Mouse (Mus musculus): ENCODE measurements around the gene Ctnnd2. TPM values are rescaled to one million over a fixed set of nuclear protein-coding genes. Genes with fewer than 3 reads are reported as not detected.

Ctnnd2 gene
- total RNA-seq, 2 experiments from 2014 or later: 220 to 250 TPM

GRCm38 (mm10) chr15:30701592-30701991 is 529.2 kb downstream of the Ctnnd2 start:
- no peak for DNase-seq (ENCODE audit: low spot score in 2 of 2)

DNA sequence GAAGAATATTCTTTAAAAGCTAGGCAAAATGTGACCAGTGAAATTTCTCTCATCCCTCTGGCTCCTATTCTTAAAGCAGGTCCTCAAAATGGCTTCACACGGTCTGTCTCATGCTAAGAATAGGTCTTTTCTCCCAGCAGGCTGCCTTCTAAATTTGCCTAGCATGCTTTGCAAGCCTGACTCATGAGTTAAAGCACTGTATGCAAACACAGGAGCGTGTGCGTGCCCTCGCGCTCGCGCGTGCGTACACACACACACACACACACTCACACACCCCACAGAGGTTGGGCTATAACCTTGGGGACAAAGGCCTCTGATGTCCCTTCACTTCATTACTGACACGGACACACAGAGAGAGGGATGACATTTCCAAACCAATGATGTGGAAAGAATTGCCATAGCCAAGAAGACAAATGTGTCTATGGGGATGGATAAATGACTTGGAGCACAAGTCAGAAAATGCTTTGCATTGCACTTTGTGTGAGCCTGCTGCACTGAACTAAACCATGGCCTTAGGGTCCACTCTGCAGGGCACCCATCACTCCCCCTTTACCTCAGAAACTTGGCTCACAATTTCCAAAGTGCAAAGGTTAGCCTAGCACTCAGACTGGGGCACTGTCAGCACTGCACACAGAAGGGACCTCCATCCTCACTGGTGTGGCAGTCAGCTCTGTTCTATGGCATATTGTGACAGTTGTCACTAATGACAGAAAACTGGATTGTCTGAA is 536.8 kb downstream of the Ctnnd2 start:
- DNase-seq (ENCODE audit: low spot score in 2 of 2): no peak

GRCm38 (mm10) chr15:30709754-30710105 is 537.3 kb downstream of the Ctnnd2 start:
- no peak for DNase-seq (ENCODE audit: low spot score in 2 of 2)

- DNase-seq (ENCODE audit: low spot score in 2 of 2): no peak
These were observed 542.4 kb downstream of the Ctnnd2 start for GRCm38 (mm10) chr15:30714823-30715222.

DNA sequence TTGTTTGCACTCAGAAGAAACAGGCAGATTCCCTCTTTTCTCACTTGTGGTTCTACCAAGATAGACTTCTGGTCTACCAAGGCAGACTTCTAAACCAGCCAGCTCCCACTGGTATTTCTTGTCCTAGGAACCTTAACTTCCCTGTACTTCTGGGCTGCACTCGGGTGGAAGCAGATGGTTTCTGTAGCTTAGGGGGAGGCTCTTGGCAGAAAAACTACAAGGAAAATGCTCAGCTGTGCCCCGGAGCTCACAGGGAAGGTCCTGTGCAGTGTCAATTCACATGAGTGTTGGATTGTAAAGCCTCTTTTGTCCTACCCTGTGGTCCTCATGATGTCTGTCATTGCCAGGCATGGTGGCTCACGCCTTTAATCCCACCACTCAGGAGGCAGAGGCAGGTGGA is 546.4 kb downstream of the Ctnnd2 start:
- DNase-seq (ENCODE audit: low spot score in 2 of 2): no peak

DNA sequence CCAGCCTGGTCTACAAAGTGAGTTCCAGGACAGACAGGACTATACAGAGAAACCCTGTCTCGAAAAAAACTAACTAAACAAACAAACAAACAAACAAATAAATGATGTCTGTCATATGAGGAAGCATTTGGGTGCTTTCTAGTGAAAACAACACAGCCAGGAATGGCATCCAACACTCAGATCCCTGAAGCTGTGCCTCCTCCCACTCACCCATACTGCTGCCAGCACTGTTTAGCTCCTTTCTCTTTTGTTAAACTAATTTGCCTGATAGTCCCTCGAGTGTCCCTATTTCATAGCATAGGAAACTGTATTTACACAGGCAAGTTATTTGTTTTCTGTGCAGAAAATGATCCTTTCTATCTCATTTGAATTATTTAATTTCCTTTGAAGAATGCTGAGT is 546.8 kb downstream of the Ctnnd2 start:
- peak; percentile 34 to 83 for DNase-seq (ENCODE audit: low spot score in 2 of 2)

GRCm38 (mm10) chr15:30721098-30721497 is 548.7 kb downstream of the Ctnnd2 start:
- DNase-seq (ENCODE audit: low spot score in 2 of 2): no peak

- DNase-seq (ENCODE audit: low spot score in 2 of 2): no peak
These were observed 553.7 kb downstream of the Ctnnd2 start for GRCm38 (mm10) chr15:30726066-30726465.

GRCm38 (mm10) chr15:30738178-30738577 is 565.8 kb downstream of the Ctnnd2 start:
- DNase-seq (ENCODE audit: low spot score in 2 of 2): no peak

DNA sequence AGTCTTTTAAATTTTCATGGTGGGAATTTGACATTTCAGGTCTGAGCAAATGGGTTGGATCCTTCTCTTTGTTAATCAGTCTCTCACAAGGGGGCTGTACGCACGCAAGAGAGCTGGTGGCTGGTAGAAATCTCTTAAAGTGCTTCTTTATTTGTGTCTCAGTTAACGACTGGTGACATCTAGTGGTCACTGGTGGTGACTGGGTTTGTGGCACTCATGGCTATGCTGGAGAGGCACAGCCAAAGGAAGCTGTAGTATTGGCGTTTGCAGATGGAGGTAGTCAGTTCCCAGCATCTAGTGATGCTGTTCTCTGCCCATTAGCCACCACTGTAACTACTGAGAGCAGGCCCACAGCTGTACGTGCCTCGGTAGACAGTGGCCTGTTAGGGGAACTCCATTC is 568.3 kb downstream of the Ctnnd2 start:
- peak; percentile 68 to 91 for DNase-seq (ENCODE audit: low spot score in 2 of 2)

GRCm38 (mm10) chr15:30757991-30758390 is 585.6 kb downstream of the Ctnnd2 start:
- no peak for DNase-seq (ENCODE audit: low spot score in 2 of 2)

GRCm38 (mm10) chr15:30762211-30762610 is 589.8 kb downstream of the Ctnnd2 start:
- DNase-seq (ENCODE audit: low spot score in 2 of 2): no peak

GRCm38 (mm10) chr15:30762695-30763285 is 590.4 kb downstream of the Ctnnd2 start:
- DNase-seq (ENCODE audit: low spot score in 2 of 2): no peak

DNA sequence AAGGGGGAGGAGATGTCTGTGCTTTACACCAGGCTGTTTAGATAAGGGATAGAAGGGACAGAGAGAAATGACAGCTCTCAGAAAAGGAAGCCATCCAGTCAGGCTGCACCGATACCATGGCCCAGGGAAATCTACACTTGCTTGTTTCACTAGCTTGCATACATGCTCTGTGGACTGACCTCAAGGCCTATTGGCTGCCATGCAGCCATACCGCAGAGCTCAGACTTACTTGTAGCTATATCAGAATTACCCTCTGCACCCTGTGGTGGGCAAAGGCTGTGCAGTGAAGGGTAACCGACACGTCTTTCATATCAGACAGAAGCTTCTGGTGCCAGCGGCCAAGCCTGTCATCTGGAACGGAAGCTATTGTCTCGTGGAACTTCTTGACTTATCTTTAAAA is 604.5 kb downstream of the Ctnnd2 start:
- DNase-seq (ENCODE audit: low spot score in 2 of 2): no peak

GRCm38 (mm10) chr15:30777801-30778200 is 605.4 kb downstream of the Ctnnd2 start:
- DNase-seq (ENCODE audit: low spot score in 2 of 2): no peak

DNA sequence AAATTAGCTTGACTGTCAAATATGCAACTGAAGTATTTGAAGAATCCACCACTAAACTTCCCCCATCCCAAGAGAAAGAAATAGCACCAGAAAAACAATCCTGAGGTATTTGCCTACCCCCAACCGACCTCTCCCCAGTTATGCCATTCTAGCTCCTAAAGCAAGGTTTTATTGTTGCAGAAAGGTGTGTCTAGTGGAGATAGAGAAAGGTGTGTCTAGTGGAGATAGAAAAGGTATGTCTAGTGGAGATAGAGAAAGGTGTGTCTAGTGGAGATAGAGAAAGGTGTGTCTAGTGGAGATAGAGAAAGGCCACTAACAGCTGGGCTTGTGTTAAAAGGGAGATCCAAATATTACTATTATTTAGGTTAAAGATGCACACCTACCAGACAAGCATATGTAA is 607.5 kb downstream of the Ctnnd2 start:
- DNase-seq (ENCODE audit: low spot score in 2 of 2): no peak

GRCm38 (mm10) chr15:30780977-30781376 is 608.6 kb downstream of the Ctnnd2 start:
- no peak for DNase-seq (ENCODE audit: low spot score in 2 of 2)

DNA sequence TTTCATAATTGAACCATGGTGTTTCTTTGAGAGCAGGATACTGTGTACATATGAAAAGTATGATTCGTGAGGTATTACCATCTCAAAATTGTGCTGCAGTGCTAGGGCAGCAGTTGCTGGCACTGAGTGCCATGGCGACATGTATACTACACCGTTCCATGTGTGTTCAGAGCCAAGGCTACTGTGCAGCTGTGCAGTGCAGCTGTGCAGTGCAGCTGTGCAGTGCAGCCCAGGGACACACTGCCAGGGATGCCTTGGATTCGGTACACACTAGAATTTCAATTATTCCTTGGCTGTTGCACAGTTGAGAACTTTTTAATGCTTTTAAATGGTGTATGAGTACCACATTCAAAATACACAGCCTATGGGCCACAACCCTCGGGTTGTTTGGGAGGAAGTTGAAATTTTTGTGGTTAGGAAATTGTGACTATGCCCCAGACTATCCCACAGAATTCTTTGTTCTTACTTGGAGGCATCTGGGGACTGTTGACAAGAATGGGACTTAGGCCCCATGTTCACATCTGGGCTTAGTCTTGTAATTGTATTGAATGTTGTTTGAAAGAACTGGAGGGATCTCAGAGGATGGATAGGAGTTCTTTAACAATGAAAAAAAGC is 613.4 kb downstream of the Ctnnd2 start:
- no peak for DNase-seq (ENCODE audit: low spot score in 2 of 2)

GRCm38 (mm10) chr15:30793260-30793659 is 620.9 kb downstream of the Ctnnd2 start:
- DNase-seq (ENCODE audit: low spot score in 2 of 2): no peak

GRCm38 (mm10) chr15:30795723-30796122 is 623.3 kb downstream of the Ctnnd2 start:
- DNase-seq (ENCODE audit: low spot score in 2 of 2): no peak

- DNase-seq (ENCODE audit: low spot score in 2 of 2): peak; percentile 24 to 57
These were observed 655.3 kb downstream of the Ctnnd2 start for GRCm38 (mm10) chr15:30827424-30828263.
